Mouse (Mus musculus) kidney, postnatal 4 days (tissue): ENCODE data around the gene Pitpnm3.
A peak's percentile ranks its signal among the peaks of the same experiment; 100 is the strongest.

ENCODE experiments used
- DNase-seq, 2 experiments: peaks; one replicate each; pipeline ENCODE4 v3.0.0; 2021; ENCODE audit warnings: mixed read lengths in 2 of 2

The Pitpnm3 gene

GRCm38 (mm10) chr11:72049171-72049759, 86.3 kb downstream of the Pitpnm3 start:
- DNase-seq: no peak

DNA sequence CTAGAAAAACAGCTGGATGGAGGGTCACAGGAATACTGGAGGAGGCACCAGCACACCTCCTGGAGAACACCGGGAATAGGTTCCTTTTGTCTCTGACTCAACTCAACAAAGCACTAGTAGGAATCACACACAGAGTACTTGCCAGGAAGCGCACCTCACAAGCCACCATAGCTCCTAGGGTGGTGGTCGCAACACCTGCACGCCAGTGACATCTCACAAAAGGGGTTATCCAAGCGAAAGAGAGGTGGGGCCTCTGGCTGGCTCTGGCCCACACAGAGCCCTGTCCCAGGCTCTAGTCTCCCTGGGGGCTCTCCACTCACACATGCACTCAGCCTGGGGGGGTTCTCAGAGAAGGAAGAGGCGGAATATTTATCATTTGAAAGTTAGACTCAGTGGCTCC, 86.8 kb downstream of the Pitpnm3 start:
- DNase-seq: no peak

DNA sequence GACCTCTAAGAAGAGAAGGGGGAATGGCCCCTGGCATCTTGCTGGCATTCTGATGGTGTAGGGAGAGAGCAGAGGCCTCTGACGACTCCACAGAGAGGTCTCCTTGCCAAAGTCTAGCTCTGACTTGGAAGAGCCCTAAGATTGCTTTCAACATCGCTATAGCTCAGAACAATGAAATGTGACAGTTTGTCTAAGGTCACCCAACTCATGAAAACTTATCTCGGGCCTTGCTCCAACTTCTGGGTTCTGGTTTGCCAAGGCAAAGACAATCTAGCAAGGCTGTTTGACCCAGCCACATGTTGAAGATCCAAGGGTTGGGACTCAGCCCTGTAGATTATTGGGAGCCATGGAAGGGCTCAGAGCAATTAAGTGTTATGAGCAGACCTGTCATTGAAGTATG, 91.3 kb downstream of the Pitpnm3 start:
- no peak for DNase-seq

DNA sequence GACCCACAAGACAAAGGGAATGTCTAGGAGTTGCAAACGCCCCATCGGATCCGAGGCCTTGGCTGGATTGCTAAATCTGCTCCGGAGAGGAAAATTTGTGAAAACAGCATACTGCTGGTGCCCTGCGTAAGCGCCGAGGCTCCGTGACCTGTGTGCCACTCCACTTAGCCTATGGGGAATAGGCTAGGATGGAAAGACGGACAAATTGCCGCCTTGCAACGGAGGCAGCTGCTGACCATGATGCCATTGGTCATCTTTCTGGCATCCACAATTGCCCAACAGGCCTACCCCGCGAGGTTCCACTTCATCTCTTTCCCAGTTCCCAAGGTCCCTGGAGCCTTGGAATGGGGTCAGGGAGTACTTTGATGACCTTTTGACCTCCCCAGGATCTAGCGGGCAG, 92.9 kb downstream of the Pitpnm3 start:
- DNase-seq: no peak

- DNase-seq: peak; percentile 91 to 94
Measured at GRCm38 (mm10) chr11:72041768-72042607, 93.6 kb downstream of the Pitpnm3 start, which contains the start of gene Pimreg. Gene Pimreg (plus strand): TSS chr11:72042032.

DNA sequence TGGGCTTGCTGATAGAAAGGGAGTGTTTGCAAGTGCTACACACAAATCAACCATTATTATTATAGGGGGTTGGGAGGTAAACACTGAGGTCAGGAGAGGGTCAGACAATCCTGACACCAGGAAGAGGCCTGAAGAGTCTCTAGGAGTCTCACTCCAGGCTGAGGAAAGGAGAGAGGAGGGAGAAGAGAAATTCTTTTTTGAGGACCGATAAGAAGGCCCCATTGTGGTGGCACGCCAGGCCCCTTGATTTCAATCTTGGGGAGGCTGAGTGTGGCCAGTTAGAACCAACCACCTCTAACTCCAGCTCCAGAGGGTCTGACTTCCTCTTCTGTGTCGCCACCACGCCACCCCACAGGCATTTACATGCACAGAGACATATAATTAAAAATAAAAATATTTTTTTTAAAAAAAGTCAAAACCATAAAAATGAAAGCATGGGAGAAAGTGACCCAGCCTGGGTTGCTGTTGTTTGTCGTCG, 94.2 kb downstream of the Pitpnm3 start:
- DNase-seq: no peak

GRCm38 (mm10) chr11:72039599-72040386, 95.8 kb downstream of the Pitpnm3 start:
- DNase-seq: no peak

GRCm38 (mm10) chr11:72037996-72038395, 97.6 kb downstream of the Pitpnm3 start:
- peak; percentile 86 for DNase-seq

- no peak for DNase-seq
Measured at GRCm38 (mm10) chr11:72037409-72037808, 98.2 kb downstream of the Pitpnm3 start, which contains the start of gene Aipl1. Gene Aipl1 (minus strand): TSS chr11:72037509.

GRCm38 (mm10) chr11:72032589-72032988, 103.0 kb downstream of the Pitpnm3 start:
- no peak for DNase-seq

DNA sequence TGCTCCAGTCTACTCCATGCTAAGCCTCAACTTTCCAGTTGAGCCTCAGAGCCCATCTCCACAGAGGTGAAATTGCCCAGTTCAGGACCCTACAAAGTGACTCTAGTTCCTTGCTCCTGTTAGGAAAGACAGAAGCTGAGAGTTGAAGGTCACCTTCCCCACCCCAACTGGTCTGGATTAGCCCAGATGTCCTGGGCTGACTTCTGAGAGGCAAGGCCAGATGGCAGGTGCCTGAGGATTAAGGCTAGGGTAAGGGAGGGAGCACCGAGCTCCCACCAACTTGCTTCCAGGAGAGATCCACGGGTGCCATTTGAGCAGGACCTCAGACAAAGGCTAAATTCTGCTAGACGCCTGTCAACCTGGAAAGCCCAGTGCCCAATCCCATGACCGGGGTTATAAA, 103.5 kb downstream of the Pitpnm3 start:
- DNase-seq: no peak

DNA sequence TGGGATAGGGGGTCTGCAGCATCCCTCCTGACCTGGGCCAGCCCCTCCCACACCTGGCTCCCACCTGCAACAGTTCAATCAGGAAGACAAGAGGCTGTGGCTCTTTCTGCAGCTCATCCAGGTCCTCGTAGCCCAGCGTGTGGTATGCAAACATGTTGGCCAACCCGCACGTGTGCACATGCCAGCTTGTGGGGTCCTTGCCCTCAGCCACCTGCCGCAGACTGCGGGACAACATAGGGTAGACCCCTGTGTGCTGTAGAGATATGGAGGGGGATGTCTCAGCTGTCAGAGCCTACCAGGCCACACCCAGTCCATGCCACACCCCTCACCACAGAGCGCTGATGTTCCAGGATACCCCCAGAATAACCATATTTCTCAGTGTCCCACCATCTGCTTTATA, 104.2 kb downstream of the Pitpnm3 start:
- DNase-seq: no peak

DNA sequence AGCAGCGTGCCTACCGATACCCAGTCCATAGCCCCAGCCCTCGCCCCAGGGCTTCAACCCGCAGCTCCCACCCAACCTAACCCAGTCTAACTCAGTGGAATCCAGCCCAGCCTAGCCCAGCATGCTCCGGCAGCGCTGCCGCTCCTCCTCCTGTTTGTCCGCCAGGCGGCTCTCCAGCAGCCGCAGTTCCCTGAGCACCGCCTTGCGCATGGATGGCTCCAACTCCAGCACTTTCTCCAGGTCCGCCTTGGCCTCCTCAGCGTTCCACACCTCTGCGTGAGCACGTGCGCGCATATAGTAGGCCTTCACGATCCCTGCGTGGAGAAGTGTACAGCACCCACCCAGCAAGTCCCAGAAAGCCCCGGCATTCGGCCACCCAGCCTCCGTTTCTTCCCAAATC, 106.4 kb downstream of the Pitpnm3 start:
- DNase-seq: peak; percentile 73 to 78

- DNase-seq: no peak
Measured at GRCm38 (mm10) chr11:72027836-72028235, 107.7 kb downstream of the Pitpnm3 start.

- DNase-seq: no peak
Measured at GRCm38 (mm10) chr11:72026516-72026915, 109.1 kb downstream of the Pitpnm3 start.

GRCm38 (mm10) chr11:72025843-72026242, 109.7 kb downstream of the Pitpnm3 start:
- DNase-seq: peak in 1 of 2 experiments; percentile 41

GRCm38 (mm10) chr11:72024193-72024781, 111.3 kb downstream of the Pitpnm3 start:
- DNase-seq: peak; percentile 77 to 84

DNA sequence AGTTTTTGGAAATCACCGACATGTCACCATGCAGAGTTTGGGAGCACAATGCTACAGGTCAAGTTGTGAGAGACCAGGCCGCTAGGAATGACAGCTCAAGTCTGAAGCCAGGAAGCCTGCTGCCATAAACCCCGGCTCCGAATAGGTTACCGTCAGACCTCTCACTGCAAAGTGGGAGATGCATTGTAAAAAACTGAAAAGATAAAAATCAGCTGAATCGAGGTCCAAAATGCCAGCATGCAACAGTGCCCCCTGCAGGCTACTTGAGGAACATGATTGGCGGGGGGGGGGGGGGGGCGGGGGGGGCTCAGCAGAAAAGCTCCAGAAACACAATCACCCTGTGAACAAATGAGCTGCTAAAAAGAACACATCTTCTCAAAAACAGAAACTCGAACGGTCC, 112.0 kb downstream of the Pitpnm3 start:
- peak; percentile 45 to 57 for DNase-seq

- no peak for DNase-seq
Measured at GRCm38 (mm10) chr11:72022827-72023226, 112.8 kb downstream of the Pitpnm3 start.

- DNase-seq: no peak
Measured at GRCm38 (mm10) chr11:72021015-72021414, 114.6 kb downstream of the Pitpnm3 start.

GRCm38 (mm10) chr11:72017253-72017601, 118.4 kb downstream of the Pitpnm3 start:
- no peak for DNase-seq

GRCm38 (mm10) chr11:72016518-72017252, 118.9 kb downstream of the Pitpnm3 start:
- no peak for DNase-seq
